Mouse (Mus musculus) ES-E14 (cell line): ENCODE results near the gene Il15. TPM values are rescaled to one million over a fixed set of nuclear protein-coding genes. Genes with fewer than 3 reads are reported as not detected.

Experiments
- DNase-seq: peaks from one replicate; pipeline ENCODE4 v3.0.0-alpha.2; 2013; ENCODE audit warnings: low read depth, low spot score
- H3K27ac ChIP-seq: 2 replicates; pipeline ENCODE4 v1.5.1; 2012; ENCODE audit warnings: low read depth, mild to moderate bottlenecking, low read length, moderate library complexity, mixed read lengths; ENCODE audit not compliant: poor library complexity, insufficient read depth, severe bottlenecking
- H3K36me3 ChIP-seq: 2 replicates; pipeline ENCODE4 v1.6.1; 2012; ENCODE audit warnings: mild to moderate bottlenecking, low read length, moderate library complexity, mixed read lengths; ENCODE audit not compliant: control insufficient read depth, poor library complexity, insufficient read depth, severe bottlenecking
- H3K4me1 ChIP-seq, 2 experiments: fragments of 150-350 bp in 1 of 2; sonication (generic) in 1 of 2; 2 replicates each; pipeline ENCODE4 v1.6.1; 2012; ENCODE audit warnings: low read length in 2 of 2, mild to moderate bottlenecking in 1 of 2, mixed read lengths in 1 of 2; ENCODE audit not compliant: control insufficient read depth in 2 of 2, insufficient read depth in 2 of 2, poor library complexity in 1 of 2
- H3K4me3 ChIP-seq, 2 experiments: fragments of 150-350 bp in 1 of 2; sonication (generic) in 1 of 2; 2 replicates each; pipeline ENCODE4 v1.5.1; 2012; ENCODE audit warnings: low read length in 2 of 2, low read depth in 1 of 2, mild to moderate bottlenecking in 1 of 2, mixed read lengths in 1 of 2; ENCODE audit not compliant: insufficient read depth in 1 of 2, poor library complexity in 1 of 2, severe bottlenecking in 1 of 2
- H3K9ac ChIP-seq: 2 replicates; pipeline ENCODE4 v1.6.1; 2012; ENCODE audit warnings: low read depth, mild to moderate bottlenecking, low read length, mixed read lengths; ENCODE audit not compliant: poor library complexity, insufficient read depth, severe bottlenecking
- H3K9me3 ChIP-seq: fragments of 150-350 bp; sonication (generic); 2 replicates; pipeline ENCODE4 v1.6.1; 2012; ENCODE audit warnings: low read depth, mild to moderate bottlenecking, low read length; ENCODE audit not compliant: control insufficient read depth, insufficient read depth
- CHD2 ChIP-seq: IDR thresholded peaks from 2 replicates; pipeline ENCODE4 v1.6.1; 2014; ENCODE audit warnings: mild to moderate bottlenecking, low read depth, low read length, inconsistent platforms
- HCFC1 ChIP-seq: IDR thresholded peaks from 2 replicates; pipeline ENCODE4 v1.6.1; 2012; ENCODE audit warnings: low read length, inconsistent platforms, borderline replicate concordance; ENCODE audit not compliant: insufficient read depth
- MAFK ChIP-seq: IDR thresholded peaks from 2 replicates; pipeline ENCODE4 v1.6.1; 2014; ENCODE audit warnings: mild to moderate bottlenecking, low read depth, low read length, inconsistent platforms; ENCODE audit not compliant: insufficient read depth
- ZC3H11A ChIP-seq: IDR thresholded peaks from 2 replicates; pipeline ENCODE4 v1.6.1; 2012; ENCODE audit warnings: low read depth, mild to moderate bottlenecking, inconsistent platforms, low read length, borderline replicate concordance
- ZNF384 ChIP-seq: IDR thresholded peaks from 2 replicates; pipeline ENCODE4 v1.6.1; 2012; ENCODE audit warnings: low read depth, low read length, inconsistent platforms
- in situ Hi-C, 2 experiments: fragments of 600-800 bp; cut with MboI; formaldehyde crosslinking; loops; one replicate each; pipeline ENCODE4 v1.15.1; 2025; ENCODE audit warnings: low sequenced_read_pairs in 2 of 2, inconsistent platforms in 1 of 2; ENCODE audit not compliant: unreplicated experiment in 2 of 2
- total RNA-seq: library from RNA; depleted of rRNA; stranded (reverse); fragments of 300-350 nt; gene quantifications from 2 replicates; pipeline ENCODE4 v1.2.3, GENCODE M21; 2012

Gene Il15
- total RNA-seq, 1 experiment, result 0.54 TPM

GRCm38 (mm10) chr8:82407060-82407459 is 4.0 kb upstream of the Il15 start:
- no peaks in the 10 kb centered on the region for H3K36me3 ChIP-seq
- H3K27ac ChIP-seq, result no peak overlapping the region
- no peak for DNase-seq
- no peak overlapping the region for H3K4me3 ChIP-seq
- no peaks in the 10 kb centered on the region for H3K9me3 ChIP-seq
- peaks cover 0 to 2% of the 10 kb centered on the region in 2 experiments; a peak in 2 of 4 replicates for H3K4me1 ChIP-seq
- TF ChIP-seq ZNF384, result no peak
- TF ChIP-seq CHD2, result no peak
- no peak for TF ChIP-seq HCFC1
- TF ChIP-seq ZC3H11A, result no peak
- TF ChIP-seq MAFK, result no peak
- no peak overlapping the region for H3K9ac ChIP-seq
- in situ Hi-C loops, result no loop called here

GRCm38 (mm10) chr8:82404068-82404467 is 1.0 kb upstream of the Il15 start:
- TF ChIP-seq HCFC1 (no peak), ZNF384 (no peak), MAFK (no peak), ZC3H11A (no peak), CHD2 (no peak)
- in situ Hi-C loops, result no loop called here
- H3K36me3 ChIP-seq, result no peaks in the 10 kb centered on the region
- peaks cover 0 to 2% of the 10 kb centered on the region in 2 experiments; a peak in 2 of 4 replicates for H3K4me1 ChIP-seq
- no peak overlapping the region for H3K27ac ChIP-seq
- H3K4me3 ChIP-seq, result no peak overlapping the region
- no peak for DNase-seq
- H3K9ac ChIP-seq, result no peak overlapping the region
- no peaks in the 10 kb centered on the region for H3K9me3 ChIP-seq

- Histone ChIP-seq H3K27ac (no peak overlapping the region), H3K9me3 (no peaks in the 10 kb centered on the region), H3K4me1 (peaks cover 0 to 2% of the 10 kb centered on the region in 2 experiments; a peak in 2 of 4 replicates), H3K4me3 (peak overlapping the region; percentile 25 to 60), H3K9ac (no peak overlapping the region), H3K36me3 (no peaks in the 10 kb centered on the region)
- in situ Hi-C loops, result no loop called here
- peak; percentile 9 for DNase-seq
- TF ChIP-seq ZC3H11A, result no peak
- no peak for TF ChIP-seq CHD2
- no peak for TF ChIP-seq ZNF384
- TF ChIP-seq MAFK, result no peak
- TF ChIP-seq HCFC1, result no peak
Observed at GRCm38 (mm10) chr8:82402261-82402685, 749 bp downstream of the Il15 start.

- Histone ChIP-seq H3K27ac (no peak overlapping the region), H3K9ac (no peak overlapping the region), H3K36me3 (no peaks in the 10 kb centered on the region), H3K4me3 (no peak overlapping the region), H3K9me3 (no peaks in the 10 kb centered on the region), H3K4me1 (peaks cover 0 to 2% of the 10 kb centered on the region in 2 experiments; a peak in 2 of 4 replicates)
- TF ChIP-seq CHD2 (no peak), MAFK (no peak), ZC3H11A (no peak), HCFC1 (no peak), ZNF384 (no peak)
- DNase-seq, result no peak
- in situ Hi-C loops, result no loop called here
Observed at GRCm38 (mm10) chr8:82401490-82401889, 1.5 kb downstream of the Il15 start.
